Mouse (Mus musculus) kidney, adult 9 months (tissue): ENCODE measurements around the gene Cxcl10.

Source experiments
- DNase-seq: peaks from one replicate; pipeline ENCODE4 v3.0.0; 2022

Gene Cxcl10

DNA sequence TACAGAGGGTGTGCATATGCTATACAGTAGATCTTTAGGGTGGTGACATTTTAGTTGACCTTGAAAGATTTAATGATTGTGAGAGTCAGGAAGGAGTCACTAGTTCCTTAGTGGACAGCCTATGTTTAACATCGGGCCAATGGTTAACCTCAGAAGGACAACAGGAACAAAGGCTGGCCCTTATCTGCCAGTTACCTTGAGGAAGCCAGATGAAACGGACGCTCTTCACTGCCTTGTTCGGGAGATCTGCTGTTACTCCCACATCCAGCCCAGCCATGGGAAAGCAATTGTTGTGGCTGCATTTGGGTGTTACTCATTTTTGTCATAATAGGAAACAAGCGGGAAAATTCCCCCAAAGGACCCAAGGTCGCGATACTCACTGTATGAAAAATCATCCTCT, 34.9 kb downstream of the Cxcl10 start:
- DNase-seq: no peak

DNA sequence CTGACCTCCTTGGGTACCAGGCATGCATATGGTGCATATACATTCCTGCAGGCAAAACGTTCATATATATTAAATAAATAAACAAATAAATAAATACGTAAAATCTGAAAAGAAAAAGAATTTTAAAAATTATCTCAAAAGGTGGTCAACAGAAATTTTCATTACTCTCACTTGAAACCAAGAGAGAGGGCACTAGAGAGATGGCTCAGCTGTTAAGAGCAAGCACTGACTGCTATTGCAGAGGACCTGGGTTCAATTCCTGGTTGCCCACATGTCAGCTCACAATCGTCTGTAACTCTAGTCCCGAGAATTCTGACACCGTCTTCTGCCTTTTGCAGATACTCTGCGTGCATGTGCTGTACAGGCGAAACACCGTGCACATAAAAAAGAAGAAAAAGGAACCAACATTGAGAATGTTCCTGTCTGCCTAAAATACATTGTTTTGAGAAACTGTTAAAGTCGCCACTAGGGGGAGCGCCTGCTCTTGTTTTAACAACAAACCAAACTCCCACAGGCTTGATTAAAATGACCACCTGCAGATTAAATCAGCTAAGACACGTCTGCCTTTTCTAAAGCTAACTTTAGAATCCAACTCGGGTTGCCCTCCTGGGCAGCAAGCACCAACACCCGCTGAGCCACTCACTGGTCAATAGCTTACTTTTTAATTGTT, 36.5 kb downstream of the Cxcl10 start:
- DNase-seq: peak; percentile 94

DNA sequence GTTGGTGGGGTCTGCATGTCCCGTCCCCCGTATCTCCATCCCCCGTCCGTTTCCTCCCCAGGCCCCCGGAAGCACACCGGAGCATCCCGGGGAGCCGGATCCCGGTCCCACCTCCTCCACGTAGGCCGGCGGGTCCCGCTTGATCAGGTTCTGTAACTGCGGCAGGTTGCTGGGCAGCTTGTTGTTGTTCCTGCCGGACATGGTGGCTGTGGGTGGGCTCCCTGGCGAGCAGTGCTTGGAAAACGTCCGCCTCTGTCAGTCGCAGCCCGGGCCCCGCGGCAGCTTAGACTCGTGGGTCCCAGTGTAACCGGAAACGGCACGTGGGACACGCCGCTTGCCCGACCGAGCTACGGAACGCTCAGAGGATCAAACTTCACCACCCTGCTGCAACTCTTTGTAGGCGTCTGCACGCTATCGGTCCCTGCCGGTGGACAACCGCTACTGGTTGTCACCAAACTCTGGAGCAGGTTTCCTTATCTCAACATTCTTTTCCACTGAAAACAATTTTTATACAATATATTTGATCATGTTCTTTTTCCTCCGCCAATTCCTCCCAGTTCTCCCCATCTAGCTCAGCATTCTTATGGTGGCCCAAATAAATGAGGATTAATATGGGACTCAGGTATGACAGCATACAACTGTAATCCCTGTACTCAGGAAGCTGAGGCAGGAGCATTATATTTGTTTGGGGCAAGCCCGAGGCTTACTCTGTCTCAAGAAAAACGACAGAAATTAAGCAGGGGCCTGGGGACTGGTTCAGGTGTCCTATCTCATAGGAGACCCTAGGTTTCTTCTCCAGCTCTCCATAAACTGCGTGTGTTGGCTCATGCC, 38.8 kb downstream of the Cxcl10 start, which contains the start of gene Sdad1:
Gene Sdad1, minus strand, starts transcription at position 799 of the 831 bp plus-strand sequence.
- peak; percentile 96 for DNase-seq

- no peak for DNase-seq
Measured at GRCm38 (mm10) chr5:92304291-92304690, 44.4 kb downstream of the Cxcl10 start.

GRCm38 (mm10) chr5:92302149-92302840, 46.4 kb downstream of the Cxcl10 start:
- DNase-seq: no peak
